Mouse (Mus musculus) spleen, adult 18-20 months (tissue): ENCODE data around the gene Vmn2r97.
"Not testable (repeated sequence)": the region's sequence is repeated elsewhere in the genome, so short reads cannot be mapped to it uniquely, and the experiment has no call there.

Experiments used
- DNase-seq, 2 experiments: peaks; one replicate each; pipeline ENCODE4 v3.0.0; 2022; ENCODE audit warnings: mixed read lengths in 2 of 2

The Vmn2r97 gene

GRCm38 (mm10) chr17:18914000-18914399, at the start of gene Vmn2r97:
Vmn2r97 (plus strand) TSS chr17:18914300.
- DNase-seq: not testable (repeated sequence)

DNA sequence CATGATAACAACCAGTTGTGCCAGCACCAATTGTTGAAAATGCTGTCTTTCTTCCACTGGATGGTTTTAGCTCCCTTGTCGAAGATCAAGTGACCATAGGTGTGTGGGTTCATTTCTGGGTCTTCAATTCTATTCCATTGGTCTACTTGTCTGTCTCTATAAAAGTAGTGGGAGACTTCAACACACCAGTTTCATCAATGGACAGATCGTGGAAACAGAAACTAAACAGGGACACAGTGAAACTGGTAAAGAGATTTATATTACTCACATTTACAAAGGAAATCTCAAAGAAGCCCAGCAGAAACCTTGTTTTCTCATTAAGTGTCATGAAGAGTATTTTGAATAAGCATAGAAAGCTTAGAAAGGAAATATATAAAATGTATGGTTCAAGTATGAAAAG, 31.7 kb upstream of the Vmn2r97 start:
- DNase-seq: not testable (repeated sequence)

DNA sequence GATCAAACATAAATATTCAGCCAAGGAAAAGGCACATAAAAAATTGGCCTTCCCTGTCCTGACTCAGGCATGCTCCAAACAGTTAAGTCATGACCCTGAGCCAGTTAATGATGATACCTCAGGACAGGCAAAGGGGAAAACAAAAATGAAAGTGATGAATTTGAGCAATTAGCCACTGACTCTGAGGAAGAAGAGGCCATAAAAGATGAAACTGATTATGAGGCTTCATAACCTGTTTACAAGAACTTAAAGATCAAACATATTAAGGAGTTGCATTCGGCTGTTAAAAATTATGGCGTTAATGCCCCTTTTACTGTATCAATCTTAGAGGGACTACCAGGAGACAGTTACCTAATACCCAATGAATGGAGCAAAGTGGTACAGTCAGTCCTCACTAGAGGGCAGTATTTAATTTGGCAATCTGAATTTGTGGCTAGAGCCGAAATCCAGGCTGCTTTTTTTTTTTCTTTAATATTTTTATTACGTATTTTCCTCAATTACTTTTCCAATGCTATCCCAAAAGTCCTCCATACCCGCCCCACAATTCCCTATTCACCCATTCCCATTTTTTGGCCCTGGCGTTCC, 24.3 kb upstream of the Vmn2r97 start:
- no peak for DNase-seq

DNA sequence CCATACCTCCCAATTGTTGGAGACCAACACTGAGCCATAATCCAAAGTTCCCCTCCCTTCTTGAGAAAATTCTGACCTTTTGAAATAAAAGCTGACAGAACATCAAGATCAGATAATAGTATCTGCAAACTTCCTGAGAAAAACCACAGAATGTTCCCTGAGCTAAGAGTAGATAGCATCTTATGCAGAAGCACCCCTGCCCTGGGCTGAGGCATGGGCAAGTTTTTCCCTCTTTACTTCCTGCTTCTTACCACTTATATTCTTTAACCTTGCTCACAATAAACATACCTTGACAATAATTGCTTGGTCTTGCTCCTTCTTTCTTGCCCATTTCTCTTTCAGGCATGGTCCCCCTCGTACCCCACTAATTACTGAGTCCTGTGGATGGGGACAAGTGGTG, 43.7 kb downstream of the Vmn2r97 start:
- not testable (repeated sequence) for DNase-seq

DNA sequence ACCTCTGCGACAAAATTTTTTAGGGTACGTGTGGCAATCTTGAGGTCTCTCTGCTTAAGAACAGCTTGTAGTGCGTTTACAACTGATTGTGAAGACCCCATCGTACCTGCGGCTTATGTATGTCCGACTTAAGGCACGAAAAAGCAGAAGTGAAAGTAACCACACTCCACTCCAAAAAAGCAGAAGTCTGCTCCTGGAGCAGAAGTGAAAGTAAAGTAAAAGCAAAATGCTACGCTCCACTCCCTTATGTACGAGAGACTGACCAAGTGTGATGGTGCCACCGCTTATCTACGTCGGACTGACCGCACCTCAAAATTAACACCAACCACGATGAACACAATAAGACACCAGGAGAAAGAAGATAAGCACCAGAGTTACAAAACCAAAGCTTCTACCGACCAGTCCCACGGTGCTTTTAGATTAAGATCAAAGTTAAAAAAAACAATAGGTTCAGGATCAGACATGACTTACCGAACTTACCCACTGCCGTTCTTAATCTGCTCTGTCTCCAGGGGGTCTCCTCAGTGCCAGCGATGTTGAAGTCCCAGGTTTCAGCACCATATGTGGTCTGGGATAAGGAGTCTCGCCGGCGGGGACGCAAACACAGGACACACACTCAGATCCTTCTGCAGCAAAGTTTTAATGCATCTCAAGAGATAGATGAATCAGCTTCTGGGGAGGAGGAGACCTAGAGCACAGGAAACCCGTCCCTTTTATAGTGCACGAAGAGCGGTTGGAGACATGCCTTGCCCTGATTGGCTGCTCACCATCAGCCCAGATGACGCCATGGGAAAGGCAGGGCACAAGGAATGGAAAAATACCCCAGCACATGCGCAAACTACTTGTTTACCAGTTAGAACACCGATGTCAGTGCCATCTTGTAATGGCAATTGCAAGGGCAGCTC, 54.5 kb downstream of the Vmn2r97 start:
- no peak for DNase-seq
